Mouse (Mus musculus): Measurements from ENCODE around the gene Mrpl18. TPM values are rescaled to one million over a fixed set of nuclear protein-coding genes. Genes with fewer than 3 reads are reported as not detected.

Mrpl18 gene
- total and polyA plus RNA-seq, 3 experiments: 202 to 257 TPM; not detected in 1

DNA sequence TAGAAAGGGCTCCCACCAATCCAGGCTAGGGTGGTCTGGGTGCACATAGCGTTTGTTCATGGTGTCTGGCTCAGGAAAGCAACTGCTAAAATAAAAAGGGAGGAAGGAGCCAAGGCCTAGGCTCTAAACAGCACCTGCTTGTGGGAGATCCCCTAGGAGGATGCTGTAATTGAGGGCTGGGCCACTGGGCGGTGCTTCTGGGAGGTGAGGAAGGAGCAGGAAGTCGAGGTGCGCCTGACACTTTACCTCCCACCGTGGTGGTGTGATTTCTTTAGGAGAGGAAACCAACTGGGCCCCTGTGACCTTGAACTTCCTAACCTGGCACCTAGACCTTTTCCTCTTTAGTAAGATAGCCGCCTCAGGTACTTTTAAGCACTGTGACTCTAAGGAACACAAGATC is 29.5 kb downstream of the Mrpl18 start:
- Histone ChIP-seq H3K4me3 (ENCODE audit: control insufficient read depth in 1 of 2, insufficient read depth in 1 of 2, low read depth in 2 of 2, low read length in 2 of 2) (no peak overlapping the region), H3K36me3 (ENCODE audit: control insufficient read depth in 1 of 2, insufficient read depth in 2 of 2, low read length in 2 of 2) (no peaks in the 10 kb centered on the region), H3K27ac (ENCODE audit: control insufficient read depth, low read depth, low read length) (no peak overlapping the region), H3K4me1 (ENCODE audit: control insufficient read depth in 1 of 2, insufficient read depth in 2 of 2, low read length in 2 of 2) (no peaks in the 10 kb centered on the region), H3K27me3 (ENCODE audit: control insufficient read depth in 1 of 2, insufficient read depth in 2 of 2, low read length in 2 of 2) (no peaks in the 10 kb centered on the region), H3K9me3 (replicated peaks; ENCODE audit: insufficient read depth, low read length) (no peaks in the 10 kb centered on the region), H3K79me2 (ENCODE audit: control insufficient read depth, insufficient read depth, low read length, poor library complexity) (no peaks in the 10 kb centered on the region), H3K9ac (ENCODE audit: control insufficient read depth, low read depth, low read length, poor library complexity, severe bottlenecking) (no peak overlapping the region)
- TF ChIP-seq SMC3 (IDR thresholded peaks at IDR 0.05; ENCODE audit: low read depth, low read length): no peak
- TF ChIP-seq ZKSCAN1 (IDR thresholded peaks at IDR 0.05; ENCODE audit: low read depth, low read length): no peak
- TF ChIP-seq CTCF (IDR thresholded peaks at IDR 0.05 in 2 of 3, conservative IDR thresholded peaks at IDR 0.05 in 1 of 3; ENCODE audit: control insufficient read depth in 1 of 3, insufficient read depth in 1 of 3, low read depth in 2 of 3, low read length in 3 of 3, poor library complexity in 1 of 3, severe bottlenecking in 1 of 3): no peak
- no peak for TF ChIP-seq MAX (IDR thresholded peaks at IDR 0.05; ENCODE audit: low read length)
- no peak for TF ChIP-seq ZNF384 (IDR thresholded peaks at IDR 0.05; ENCODE audit: low read depth, low read length)
- TF ChIP-seq JUND (IDR thresholded peaks at IDR 0.05; ENCODE audit: low read depth, low read length): no peak
- no peak for TF ChIP-seq TBP (IDR thresholded peaks at IDR 0.05; ENCODE audit: low read depth, low read length)
- TF ChIP-seq ETS1 (IDR thresholded peaks at IDR 0.05; ENCODE audit: low read depth, low read length): no peak
- no peak for TF ChIP-seq GABPA (IDR thresholded peaks at IDR 0.05; ENCODE audit: low read depth, low read length)
- no peak for TF ChIP-seq MAFK (IDR thresholded peaks at IDR 0.05; ENCODE audit: borderline replicate concordance, low read depth, low read length)
- no peak for TF ChIP-seq GATA1 (IDR thresholded peaks at IDR 0.05; ENCODE audit: low read depth, low read length)
- no peak for TF ChIP-seq HCFC1 (IDR thresholded peaks at IDR 0.05; ENCODE audit: low read depth, low read length)
- TF ChIP-seq TAL1 (IDR thresholded peaks at IDR 0.05; ENCODE audit: low read length): no peak
- no peak for TF ChIP-seq POLR2AphosphoS2 (IDR thresholded peaks at IDR 0.05; ENCODE audit: low read length)
- no peak for TF ChIP-seq NELFE (IDR thresholded peaks at IDR 0.05; ENCODE audit: low read depth, low read length)
- TF ChIP-seq KAT2A (conservative IDR thresholded peaks at IDR 0.05; ENCODE audit: low read depth, low read length): no peak
- no peak for DNase-seq (ENCODE audit: low read depth, low spot score)

DNA sequence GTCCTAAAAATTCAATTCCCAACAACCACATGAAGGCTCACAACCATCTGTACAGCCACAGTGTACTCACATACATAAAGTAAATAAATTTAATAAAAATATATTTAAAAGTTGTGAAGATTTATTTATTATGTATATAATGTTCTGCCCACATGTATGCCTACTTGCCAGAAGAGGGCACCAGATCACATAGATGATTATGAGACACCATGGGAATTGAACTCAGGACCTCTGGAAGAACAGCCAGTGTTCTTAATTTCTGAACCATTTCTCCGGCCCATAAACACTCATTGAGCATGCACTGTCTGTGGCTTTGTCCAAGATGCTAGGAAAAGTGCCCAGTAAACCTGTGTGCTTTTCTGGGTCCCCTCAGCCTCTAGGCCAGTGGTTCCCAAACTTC is 34.9 kb downstream of the Mrpl18 start:
- H3K9ac ChIP-seq (ENCODE audit: control insufficient read depth, low read depth, low read length, poor library complexity, severe bottlenecking): no peak overlapping the region
- H3K79me2 ChIP-seq (ENCODE audit: control insufficient read depth, insufficient read depth, low read length, poor library complexity): no peaks in the 10 kb centered on the region
- no peak overlapping the region for H3K27ac ChIP-seq (ENCODE audit: control insufficient read depth, low read depth, low read length)
- peak; percentile 36 for DNase-seq (ENCODE audit: low read depth, low spot score)
- TF ChIP-seq RAD21 (IDR thresholded peaks at IDR 0.05; ENCODE audit: low read depth, low read length): peak; percentile 40
- TF ChIP-seq ETS1 (IDR thresholded peaks at IDR 0.05; ENCODE audit: low read depth, low read length): no peak
- 0 out of 2 replicates have a peak, but pooled peaks have one; percentile 13 for TF ChIP-seq ZC3H11A (IDR thresholded peaks at IDR 0.05; ENCODE audit: low read depth, low read length)
- peak; percentile 40 for TF ChIP-seq SMC3 (IDR thresholded peaks at IDR 0.05; ENCODE audit: low read depth, low read length)
- no peak for TF ChIP-seq POLR2A (IDR thresholded peaks at IDR 0.05; ENCODE audit: control insufficient read depth in 1 of 2, insufficient read depth in 1 of 2, low read depth in 1 of 2, low read length in 2 of 2, poor library complexity in 1 of 2)
- TF ChIP-seq KAT2A (conservative IDR thresholded peaks at IDR 0.05; ENCODE audit: low read depth, low read length): no peak
- TF ChIP-seq CTCF (IDR thresholded peaks at IDR 0.05 in 2 of 3, conservative IDR thresholded peaks at IDR 0.05 in 1 of 3; ENCODE audit: control insufficient read depth in 1 of 3, insufficient read depth in 1 of 3, low read depth in 2 of 3, low read length in 3 of 3, poor library complexity in 1 of 3, severe bottlenecking in 1 of 3): peak in 2 of 3 experiments; percentile 30 to 48; a peak in 4 of 6 replicates
- TF ChIP-seq TAL1 (IDR thresholded peaks at IDR 0.05; ENCODE audit: low read length): no peak
- H3K27me3 ChIP-seq (ENCODE audit: control insufficient read depth in 1 of 2, insufficient read depth in 2 of 2, low read length in 2 of 2): no peaks in the 10 kb centered on the region
- no peak overlapping the region for H3K4me3 ChIP-seq (ENCODE audit: control insufficient read depth in 1 of 2, insufficient read depth in 1 of 2, low read depth in 2 of 2, low read length in 2 of 2)
- no peaks in the 10 kb centered on the region for H3K36me3 ChIP-seq (ENCODE audit: control insufficient read depth in 1 of 2, insufficient read depth in 2 of 2, low read length in 2 of 2)
- peaks cover 0 to 2% of the 10 kb centered on the region in 2 experiments; a peak in 1 of 4 replicates for H3K4me1 ChIP-seq (ENCODE audit: control insufficient read depth in 1 of 2, insufficient read depth in 2 of 2, low read length in 2 of 2)
- no peaks in the 10 kb centered on the region for H3K9me3 ChIP-seq (replicated peaks; ENCODE audit: insufficient read depth, low read length)

Data from MEL (cell line).